Mouse (Mus musculus): Measurements from ENCODE around the gene Pdk4.

The Pdk4 gene

GRCm38 (mm10) chr6:5444331-5444898, 51.7 kb downstream of the Pdk4 start:
- DNase-seq, result no peak

- DNase-seq, result no peak
Observed at GRCm38 (mm10) chr6:5443104-5443863, 52.8 kb downstream of the Pdk4 start.

- DNase-seq, result no peak
Observed at GRCm38 (mm10) chr6:5442316-5443085, 53.6 kb downstream of the Pdk4 start.

GRCm38 (mm10) chr6:5441221-5441620, 54.9 kb downstream of the Pdk4 start:
- no peak for DNase-seq

- DNase-seq, result no peak
Observed at GRCm38 (mm10) chr6:5437757-5438156, 58.4 kb downstream of the Pdk4 start.

GRCm38 (mm10) chr6:5433887-5434286, 62.2 kb downstream of the Pdk4 start:
- no peak for DNase-seq

All from spleen, adult 18-20 months (tissue).